Mouse (Mus musculus) B cell, adult 2 months (primary cell): ENCODE measurements around the gene Acta2.
"Not testable (repeated sequence)": the region's sequence is repeated elsewhere in the genome, so short reads cannot be mapped to it uniquely, and the experiment has no call there.

Experiments used
- DNase-seq, 2 experiments: peaks; one replicate each; pipeline ENCODE4 v3.0.0; 2022

Acta2 gene

GRCm38 (mm10) chr19:34220732-34221380, 34.5 kb downstream of the Acta2 start:
- no peak for DNase-seq

- DNase-seq, result peak in 1 of 2 experiments; percentile 23
Measured at GRCm38 (mm10) chr19:34219260-34219968, 36.0 kb downstream of the Acta2 start.

GRCm38 (mm10) chr19:34217761-34218160, 37.6 kb downstream of the Acta2 start:
- DNase-seq, result no peak

GRCm38 (mm10) chr19:34216956-34217355, 38.4 kb downstream of the Acta2 start:
- DNase-seq, result peak; percentile 20 to 32

DNA sequence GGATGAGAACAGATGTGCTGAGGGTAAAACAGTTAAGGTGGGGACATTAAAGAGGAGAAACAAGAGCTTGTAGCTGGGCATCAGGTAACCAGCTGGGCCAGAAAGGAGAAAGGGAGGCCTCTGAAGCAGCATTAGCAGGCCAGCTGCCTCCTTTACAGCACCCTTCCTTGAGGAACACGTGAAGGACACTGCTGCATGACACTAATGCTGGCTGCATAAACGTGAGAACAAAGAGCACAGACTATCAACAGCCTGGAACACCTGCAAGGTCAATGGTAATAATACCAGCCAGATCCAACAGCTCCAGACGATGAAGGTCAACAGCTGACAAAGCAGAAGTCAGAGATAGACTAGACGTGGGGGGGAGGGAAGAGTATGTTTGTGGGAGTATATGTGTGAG, 41.3 kb downstream of the Acta2 start:
- DNase-seq, result no peak

- no peak for DNase-seq
Measured at GRCm38 (mm10) chr19:34213251-34213645, 42.1 kb downstream of the Acta2 start.

- no peak for DNase-seq
Measured at GRCm38 (mm10) chr19:34212489-34213250, 42.7 kb downstream of the Acta2 start.

GRCm38 (mm10) chr19:34210841-34211240, 44.5 kb downstream of the Acta2 start:
- no peak for DNase-seq

- DNase-seq, result no peak
Measured at GRCm38 (mm10) chr19:34209930-34210581, 45.3 kb downstream of the Acta2 start.

GRCm38 (mm10) chr19:34209031-34209430, 46.4 kb downstream of the Acta2 start:
- no peak for DNase-seq

DNA sequence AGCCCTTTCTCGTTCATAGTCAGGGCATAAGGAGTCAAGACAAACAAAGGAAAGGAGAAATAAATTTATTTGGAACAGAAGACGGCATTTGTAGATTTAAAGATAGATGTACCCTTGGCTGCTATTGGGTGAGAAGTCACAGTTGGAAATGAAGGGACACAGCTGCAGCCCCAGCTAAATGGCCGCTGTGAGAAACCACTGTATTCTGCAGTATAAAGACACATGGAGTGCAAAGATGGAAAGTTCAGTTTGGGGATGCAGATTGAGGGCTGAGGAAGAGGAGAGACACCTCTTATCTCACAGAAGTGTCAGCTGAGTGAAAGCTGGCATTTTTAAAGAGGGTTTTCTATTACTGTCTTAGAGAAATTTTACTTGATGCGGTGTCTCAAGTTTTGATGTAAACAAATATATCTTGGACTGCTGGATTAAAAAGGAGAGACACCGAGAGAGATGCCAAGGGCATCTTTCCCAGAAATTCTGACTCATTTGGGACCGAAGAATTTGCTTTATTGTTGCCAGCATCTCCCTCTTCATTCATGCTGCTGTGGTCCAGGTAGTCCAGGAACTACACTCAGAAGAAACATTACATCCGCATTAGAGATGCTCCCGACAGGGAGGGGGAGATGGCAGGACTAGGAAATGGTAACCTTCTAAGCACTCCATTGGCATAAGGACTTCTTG, 48.5 kb downstream of the Acta2 start:
- no peak for DNase-seq

GRCm38 (mm10) chr19:34206128-34206527, 49.3 kb downstream of the Acta2 start:
- DNase-seq, result not testable (repeated sequence)

GRCm38 (mm10) chr19:34202668-34203067, 52.7 kb downstream of the Acta2 start:
- DNase-seq, result peak; percentile 44 to 50

GRCm38 (mm10) chr19:34199488-34199887, 55.9 kb downstream of the Acta2 start:
- DNase-seq, result peak; percentile 28 to 43

DNA sequence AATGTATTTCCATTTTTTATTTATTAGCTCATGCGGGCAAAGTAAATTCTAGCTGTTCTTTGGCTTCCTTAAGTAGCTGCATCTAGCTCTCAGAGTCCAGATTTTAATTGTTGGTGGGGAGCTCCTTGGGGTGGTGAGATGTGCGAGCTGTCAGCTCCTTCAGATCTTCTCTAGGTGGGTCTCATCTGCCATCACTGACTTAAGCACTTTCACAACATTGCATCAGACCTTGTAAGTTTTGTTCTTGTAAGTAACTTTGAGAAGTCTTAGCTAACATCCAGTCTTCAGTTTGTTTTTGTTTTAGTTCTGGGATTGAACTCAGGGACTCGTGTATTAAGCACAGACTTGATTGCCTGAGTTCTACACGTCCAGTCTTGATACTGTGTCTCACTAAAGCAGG, 56.5 kb downstream of the Acta2 start:
- DNase-seq, result no peak

DNA sequence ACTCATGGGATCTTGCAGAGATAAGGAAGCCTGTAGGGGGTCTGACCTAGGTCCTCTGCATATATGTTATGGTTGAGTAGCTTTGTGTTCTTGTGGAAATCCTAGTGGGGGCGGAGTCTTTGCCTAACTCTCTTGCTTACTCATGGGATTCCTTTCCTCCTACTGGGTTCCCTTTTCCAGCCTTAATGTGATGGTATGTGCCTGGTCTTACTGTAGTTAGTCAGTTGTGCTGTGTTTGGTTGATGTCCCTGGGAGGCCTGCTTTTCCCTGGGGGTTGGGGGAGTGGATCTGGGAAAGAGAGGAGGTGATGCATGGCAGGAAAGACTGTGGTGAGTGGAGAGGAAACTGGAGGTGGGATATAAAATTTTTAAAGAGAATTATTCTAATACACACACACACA, 57.3 kb downstream of the Acta2 start:
- no peak for DNase-seq

GRCm38 (mm10) chr19:34195031-34195430, 60.4 kb downstream of the Acta2 start:
- DNase-seq, result no peak

DNA sequence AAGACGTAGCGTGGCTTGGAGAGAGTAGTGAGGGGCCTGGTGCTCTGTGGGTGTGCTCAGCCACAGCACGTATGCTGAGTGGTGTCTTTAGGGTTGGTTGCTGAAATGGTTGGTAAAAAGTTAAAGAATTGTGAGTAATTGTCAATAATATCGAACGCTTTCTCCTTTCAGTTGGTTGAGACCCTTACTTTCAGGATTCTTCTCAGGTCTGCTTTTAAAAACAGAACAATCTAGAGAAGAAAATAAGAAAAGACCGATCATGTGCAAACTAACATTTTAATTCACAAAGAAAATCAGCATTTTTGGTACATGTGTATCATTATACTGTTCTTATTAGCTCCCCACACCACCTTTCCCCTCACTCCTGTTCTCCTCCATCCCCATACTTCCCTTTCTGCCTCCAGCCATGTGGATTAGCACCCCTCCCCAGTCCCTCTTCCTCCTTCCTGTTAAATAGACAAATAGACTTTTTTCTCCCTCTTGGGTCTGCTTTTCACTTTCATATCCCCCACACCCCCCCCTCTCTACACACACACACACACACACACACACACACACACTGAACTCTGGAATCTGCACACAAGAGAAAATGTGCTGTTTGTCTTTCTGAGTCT, 61.2 kb downstream of the Acta2 start:
- peak; percentile 60 to 68 for DNase-seq

DNA sequence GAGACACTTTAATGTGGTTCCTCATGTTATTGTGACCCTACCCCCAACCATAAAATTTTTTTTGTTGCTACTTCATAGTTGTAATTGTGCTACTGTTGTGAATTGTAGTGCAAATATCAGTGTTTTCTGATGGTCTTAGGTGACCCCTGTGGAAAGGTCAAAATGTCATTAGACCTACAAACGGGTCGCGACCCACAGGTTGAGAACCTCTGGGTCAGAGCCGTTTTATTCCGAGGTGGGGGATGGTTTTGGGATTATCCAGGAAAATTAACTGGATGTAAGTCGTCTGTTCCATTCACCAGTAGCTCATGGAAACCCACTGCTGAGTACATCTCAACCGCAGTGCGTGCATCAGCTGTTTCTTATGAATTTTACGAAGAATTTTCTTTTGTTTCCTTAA, 61.7 kb downstream of the Acta2 start:
- DNase-seq, result no peak

DNA sequence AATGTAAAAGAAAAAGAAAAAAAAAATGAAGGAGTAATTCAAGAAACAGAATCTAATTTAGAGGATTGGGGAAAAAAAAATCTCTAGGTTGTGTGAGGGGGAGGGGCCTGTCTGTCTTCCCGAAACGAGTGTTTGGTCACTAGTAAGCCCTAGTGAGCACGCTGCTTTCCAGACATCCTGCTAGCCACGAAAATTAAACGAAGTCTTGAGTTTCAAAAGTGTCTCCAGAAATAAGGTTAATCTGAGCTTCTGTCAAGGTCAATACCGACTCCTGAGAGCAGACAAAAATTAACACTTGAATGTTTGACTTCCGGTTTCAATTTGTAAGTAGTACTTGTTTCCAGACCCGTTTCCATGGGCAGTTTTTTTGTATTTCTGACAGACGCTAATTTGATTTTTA, 62.2 kb downstream of the Acta2 start:
- peak; percentile 56 to 60 for DNase-seq

DNA sequence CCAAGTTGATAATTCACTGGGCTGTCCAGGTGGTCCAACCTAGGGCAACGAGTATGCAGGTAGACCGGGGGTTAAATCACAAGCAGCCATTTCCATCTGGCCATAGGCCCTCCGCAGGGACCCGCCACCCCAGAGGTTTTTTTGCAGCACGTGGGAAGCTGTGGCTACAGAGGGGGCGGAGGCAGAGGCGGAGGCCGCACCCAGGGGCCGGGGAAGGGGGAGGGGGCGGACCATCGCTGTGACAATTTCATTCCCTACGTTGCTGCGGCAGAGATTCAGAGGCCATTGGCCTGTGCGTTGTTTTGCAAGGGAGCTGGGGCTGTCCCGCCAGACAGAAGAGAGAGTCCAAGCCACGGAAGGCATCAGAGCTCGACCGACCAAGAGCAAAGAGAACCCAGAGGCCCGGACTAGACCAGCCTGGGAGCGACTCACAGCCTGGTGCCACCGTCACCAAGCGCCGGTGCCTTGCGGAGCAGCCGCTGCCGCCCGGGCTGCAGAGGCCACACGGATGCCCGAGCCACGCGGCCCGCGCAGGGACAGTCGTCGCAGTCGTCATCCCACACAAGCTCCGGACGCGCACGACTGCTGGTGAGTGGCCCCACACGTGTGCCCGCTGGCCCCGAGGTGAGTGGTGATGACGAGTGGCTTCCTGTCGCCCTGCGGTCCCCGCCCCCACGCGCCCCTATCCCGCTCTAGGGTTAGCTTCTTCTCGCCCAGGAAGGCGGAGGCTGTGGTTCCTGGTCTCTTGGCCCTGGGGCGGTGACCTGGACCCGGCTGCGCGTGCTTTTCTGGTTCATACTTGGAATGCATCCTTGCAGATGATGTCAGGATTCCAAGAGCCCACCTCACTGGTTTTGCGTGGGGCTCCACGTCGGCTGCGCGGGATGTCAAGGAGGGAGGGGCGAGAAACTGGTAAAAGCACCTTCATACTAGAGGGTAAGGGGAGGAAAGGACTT, 63.1 kb downstream of the Acta2 start, which contains the start of gene Stambpl1:
Stambpl1 (plus strand) TSS at position 222 of the 956 bp plus-strand sequence.
- DNase-seq, result peak; percentile 91 to 92
